Mouse (Mus musculus): Measurements from ENCODE around the gene Atcay. TPM values are rescaled to one million over a fixed set of nuclear protein-coding genes. Genes with fewer than 3 reads are reported as not detected.
"Not testable (repeated sequence)": the region's sequence is repeated elsewhere in the genome, so short reads cannot be mapped to it uniquely, and the experiment has no call there.

Atcay gene
- polyA plus RNA-seq, 1 experiment: not detected

GRCm38 (mm10) chr10:81173132-81173531, 57.5 kb downstream of the Atcay start:
- WGBS: 2% methylated on average over 21 of the region's 21 CpGs
- Histone ChIP-seq H3K4me1 (ENCODE audit: control insufficient read depth, insufficient read depth, low read length) (peaks cover 25% of the 10 kb centered on the region), H3K27ac (ENCODE audit: insufficient read depth, low read depth, low read length) (peak overlapping the region; percentile 98), H3K4me3 (ENCODE audit: insufficient read depth, low read depth, low read length) (peak overlapping the region; percentile 20)
- TF ChIP-seq POLR2A (IDR thresholded peaks at IDR 0.05; ENCODE audit: insufficient read depth, low read depth, low read length) (peak; percentile 68; the same call in 1 of the 2 replicates), CTCF (IDR thresholded peaks at IDR 0.05; ENCODE audit: insufficient read depth, low read depth, low read length) (peak; percentile 71; the same call in 1 of the 2 replicates)

- Histone ChIP-seq H3K27ac (ENCODE audit: insufficient read depth, low read depth, low read length) (peak overlapping the region; percentile 36; the same call in 1 of the 2 replicates), H3K4me1 (ENCODE audit: control insufficient read depth, insufficient read depth, low read length) (peaks cover 25% of the 10 kb centered on the region)
- not testable (repeated sequence) for H3K4me3 ChIP-seq (ENCODE audit: insufficient read depth, low read depth, low read length)
- 13% methylated on average over 13 of the region's 14 CpGs for WGBS
Observed at GRCm38 (mm10) chr10:81169411-81169900, 61.2 kb downstream of the Atcay start.

- Histone ChIP-seq H3K4me3 (ENCODE audit: insufficient read depth, low read depth, low read length) (peak overlapping the region; percentile 71), H3K27ac (ENCODE audit: insufficient read depth, low read depth, low read length) (peak overlapping the region; percentile 92), H3K4me1 (ENCODE audit: control insufficient read depth, insufficient read depth, low read length) (peaks cover 24% of the 10 kb centered on the region)
- WGBS: under 1% methylated on average over 29 of the region's 29 CpGs
- TF ChIP-seq POLR2A (IDR thresholded peaks at IDR 0.05; ENCODE audit: insufficient read depth, low read depth, low read length) (no peak), CTCF (IDR thresholded peaks at IDR 0.05; ENCODE audit: insufficient read depth, low read depth, low read length) (no peak)
Observed at GRCm38 (mm10) chr10:81168521-81169244, 62.0 kb downstream of the Atcay start.

GRCm38 (mm10) chr10:81168087-81168431, 62.6 kb downstream of the Atcay start:
- TF ChIP-seq POLR2A (IDR thresholded peaks at IDR 0.05; ENCODE audit: insufficient read depth, low read depth, low read length) (no peak), CTCF (IDR thresholded peaks at IDR 0.05; ENCODE audit: insufficient read depth, low read depth, low read length) (no peak)
- H3K27ac ChIP-seq (ENCODE audit: insufficient read depth, low read depth, low read length): peak overlapping the region; percentile 25; the same call in 1 of the 2 replicates
- H3K4me3 ChIP-seq (ENCODE audit: insufficient read depth, low read depth, low read length): peak overlapping the region; percentile 29; the same call in 1 of the 2 replicates
- WGBS: 2% methylated on average over 5 of the region's 5 CpGs
- peaks cover 24% of the 10 kb centered on the region for H3K4me1 ChIP-seq (ENCODE audit: control insufficient read depth, insufficient read depth, low read length)

- Histone ChIP-seq H3K4me1 (ENCODE audit: control insufficient read depth, insufficient read depth, low read length) (peaks cover 24% of the 10 kb centered on the region), H3K4me3 (ENCODE audit: insufficient read depth, low read depth, low read length) (peak within 1 kb of the TSS; percentile 71), H3K27ac (ENCODE audit: insufficient read depth, low read depth, low read length) (peak within 1 kb of the TSS; percentile 92)
- under 1% methylated on average over 64 of the region's 64 CpGs for WGBS
- TF ChIP-seq CTCF (IDR thresholded peaks at IDR 0.05; ENCODE audit: insufficient read depth, low read depth, low read length) (no peak), POLR2A (IDR thresholded peaks at IDR 0.05; ENCODE audit: insufficient read depth, low read depth, low read length) (peak; percentile 87; the same call in 1 of the 2 replicates)
Observed at GRCm38 (mm10) chr10:81167200-81168086, 63.2 kb downstream of the Atcay start, which contains the start of gene Pias4. Pias4 (minus strand) TSS chr10:81167923.

- no peak overlapping the region for H3K27ac ChIP-seq (ENCODE audit: insufficient read depth, low read depth, low read length)
- H3K4me3 ChIP-seq (ENCODE audit: insufficient read depth, low read depth, low read length): no peak overlapping the region
- WGBS: 81% methylated on average over 8 of the region's 8 CpGs
- TF ChIP-seq POLR2A (IDR thresholded peaks at IDR 0.05; ENCODE audit: insufficient read depth, low read depth, low read length) (no peak), CTCF (IDR thresholded peaks at IDR 0.05; ENCODE audit: insufficient read depth, low read depth, low read length) (no peak)
- peaks cover 39% of the 10 kb centered on the region for H3K4me1 ChIP-seq (ENCODE audit: control insufficient read depth, insufficient read depth, low read length)
Observed at GRCm38 (mm10) chr10:81165118-81165517, 65.5 kb downstream of the Atcay start.

GRCm38 (mm10) chr10:81162318-81162652, 68.3 kb downstream of the Atcay start:
- no peak overlapping the region for H3K4me3 ChIP-seq (ENCODE audit: insufficient read depth, low read depth, low read length)
- no peak overlapping the region for H3K27ac ChIP-seq (ENCODE audit: insufficient read depth, low read depth, low read length)
- peaks cover 32% of the 10 kb centered on the region; the same call in 1 of the 2 replicates for H3K4me1 ChIP-seq (ENCODE audit: control insufficient read depth, insufficient read depth, low read length)
- WGBS: 80% methylated on average over 2 of the region's 2 CpGs
- TF ChIP-seq CTCF (IDR thresholded peaks at IDR 0.05; ENCODE audit: insufficient read depth, low read depth, low read length) (no peak), POLR2A (IDR thresholded peaks at IDR 0.05; ENCODE audit: insufficient read depth, low read depth, low read length) (no peak)

- TF ChIP-seq POLR2A (IDR thresholded peaks at IDR 0.05; ENCODE audit: insufficient read depth, low read depth, low read length) (no peak), CTCF (IDR thresholded peaks at IDR 0.05; ENCODE audit: insufficient read depth, low read depth, low read length) (no peak)
- no peak overlapping the region for H3K27ac ChIP-seq (ENCODE audit: insufficient read depth, low read depth, low read length)
- H3K4me3 ChIP-seq (ENCODE audit: insufficient read depth, low read depth, low read length): no peak overlapping the region
- H3K4me1 ChIP-seq (ENCODE audit: control insufficient read depth, insufficient read depth, low read length): peaks cover 29% of the 10 kb centered on the region; the same call in 1 of the 2 replicates
- 88% methylated on average over 8 of the region's 8 CpGs for WGBS
Observed at GRCm38 (mm10) chr10:81161602-81162317, 68.9 kb downstream of the Atcay start.
